Mouse (Mus musculus): ENCODE results near the gene Aqp6. TPM values are rescaled to one million over a fixed set of nuclear protein-coding genes. Genes with fewer than 3 reads are reported as not detected.

Aqp6 gene
- not detected in 2 replicates for polyA plus RNA-seq (2012; rRNA removed; ENCODE audit: low replicate concordance)

DNA sequence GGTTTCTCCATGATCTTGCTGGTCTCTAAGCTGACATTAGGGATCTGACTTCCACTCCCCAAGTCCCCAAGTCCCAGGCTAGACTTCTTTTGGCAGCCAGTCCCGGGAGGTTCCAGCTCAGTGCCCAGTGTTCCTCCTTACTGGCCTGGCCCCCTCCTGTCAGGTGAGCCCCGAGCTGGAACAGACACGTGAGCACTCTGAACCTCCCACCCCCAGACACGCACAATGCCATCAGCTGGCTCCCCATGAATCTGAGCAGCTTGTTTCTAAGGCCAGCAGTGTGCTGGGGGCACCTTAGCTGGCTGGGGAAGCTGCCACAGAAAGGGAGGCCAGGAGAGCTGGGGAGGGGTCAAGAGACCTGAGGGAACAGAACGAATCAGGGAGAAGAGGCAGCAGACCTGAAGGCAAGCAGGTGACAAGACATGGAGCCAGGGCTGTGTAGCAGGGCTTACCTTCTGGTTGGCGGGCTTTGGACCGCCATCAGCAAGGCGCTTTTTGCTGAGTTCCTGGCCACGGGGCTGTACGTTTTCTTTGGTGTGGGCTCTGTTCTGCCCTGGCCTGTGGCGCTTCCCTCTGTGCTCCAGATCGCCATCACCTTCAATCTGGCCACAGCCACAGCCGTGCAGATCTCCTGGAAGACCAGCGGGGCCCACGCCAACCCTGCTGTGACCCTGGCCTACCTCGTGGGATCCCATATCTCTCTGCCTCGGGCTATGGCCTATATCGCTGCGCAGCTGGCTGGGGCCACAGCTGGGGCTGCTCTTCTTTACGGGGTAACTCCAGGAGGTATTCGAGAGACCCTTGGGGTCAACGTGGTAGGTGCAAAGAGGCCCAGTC lies at the start of gene Aqp6:
Gene Aqp6 (plus strand): TSS at position 415 of the 837 bp plus-strand sequence.

DNA sequence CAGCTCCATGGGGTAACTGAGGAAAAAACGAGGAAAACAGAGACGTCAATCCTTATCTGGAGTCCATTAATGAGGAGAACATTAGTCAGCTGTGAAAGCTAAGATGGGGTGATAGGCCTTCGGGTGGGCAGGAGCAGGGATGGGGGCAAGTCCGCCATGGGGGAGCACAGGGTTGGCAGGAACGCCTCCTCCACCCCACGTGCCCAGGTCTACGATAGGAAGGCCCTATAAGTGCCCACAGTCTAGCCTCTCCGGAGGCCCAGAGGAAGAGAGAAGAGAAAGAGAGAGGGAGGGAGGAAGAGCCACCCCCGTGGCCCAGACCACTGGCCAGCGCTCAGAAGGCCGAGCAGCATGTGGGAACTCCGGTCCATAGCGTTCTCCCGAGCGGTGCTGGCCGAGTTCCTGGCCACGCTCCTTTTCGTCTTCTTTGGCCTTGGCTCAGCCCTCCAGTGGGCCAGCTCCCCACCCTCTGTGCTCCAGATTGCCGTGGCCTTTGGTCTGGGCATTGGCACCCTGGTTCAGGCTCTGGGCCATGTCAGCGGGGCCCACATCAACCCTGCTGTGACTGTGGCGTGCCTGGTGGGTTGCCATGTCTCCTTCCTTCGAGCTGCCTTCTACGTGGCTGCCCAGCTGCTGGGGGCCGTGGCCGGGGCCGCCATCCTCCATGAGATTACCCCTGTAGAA lies 22.3 kb upstream of the Aqp6 start, which contains the start of gene Aqp2:
Gene Aqp2 (plus strand): TSS at position 254 of the 684 bp plus-strand sequence.

DNA sequence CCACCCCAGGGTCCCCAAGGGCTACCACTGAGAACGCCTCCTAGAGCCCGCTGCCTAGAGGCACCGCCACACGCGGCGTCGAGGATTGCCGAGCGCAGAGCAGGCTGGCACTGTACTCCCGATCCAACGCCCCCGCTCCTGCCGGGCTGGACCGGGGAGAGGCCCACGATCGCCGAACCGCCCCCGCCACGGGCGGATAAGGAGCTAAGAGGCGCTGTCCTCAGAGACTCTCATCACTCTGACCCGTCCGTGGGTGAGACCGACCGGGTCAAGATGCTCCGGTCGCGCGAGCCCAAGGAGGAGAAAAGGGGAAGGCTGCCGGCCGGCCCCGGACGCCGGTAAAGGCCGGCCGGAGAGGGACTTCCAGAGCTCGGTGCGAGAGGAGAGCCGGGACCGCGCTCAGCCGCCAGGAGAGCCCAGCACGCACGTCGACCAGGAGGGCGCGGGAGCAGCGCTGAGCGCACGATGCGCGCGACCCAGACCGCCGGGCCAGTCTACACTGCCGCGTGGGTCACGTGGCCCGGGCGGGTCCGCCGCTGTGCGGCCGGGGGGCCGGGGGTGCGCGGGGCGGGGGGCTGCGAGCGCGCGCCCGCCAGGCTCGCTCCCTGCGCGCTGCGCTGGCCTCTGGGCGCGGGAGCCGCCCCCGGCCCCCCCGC lies 10.6 kb upstream of the Aqp6 start, which contains the start of gene Aqp5:
Gene Aqp5 (plus strand): TSS at position 354 of the 656 bp plus-strand sequence.

DNA sequence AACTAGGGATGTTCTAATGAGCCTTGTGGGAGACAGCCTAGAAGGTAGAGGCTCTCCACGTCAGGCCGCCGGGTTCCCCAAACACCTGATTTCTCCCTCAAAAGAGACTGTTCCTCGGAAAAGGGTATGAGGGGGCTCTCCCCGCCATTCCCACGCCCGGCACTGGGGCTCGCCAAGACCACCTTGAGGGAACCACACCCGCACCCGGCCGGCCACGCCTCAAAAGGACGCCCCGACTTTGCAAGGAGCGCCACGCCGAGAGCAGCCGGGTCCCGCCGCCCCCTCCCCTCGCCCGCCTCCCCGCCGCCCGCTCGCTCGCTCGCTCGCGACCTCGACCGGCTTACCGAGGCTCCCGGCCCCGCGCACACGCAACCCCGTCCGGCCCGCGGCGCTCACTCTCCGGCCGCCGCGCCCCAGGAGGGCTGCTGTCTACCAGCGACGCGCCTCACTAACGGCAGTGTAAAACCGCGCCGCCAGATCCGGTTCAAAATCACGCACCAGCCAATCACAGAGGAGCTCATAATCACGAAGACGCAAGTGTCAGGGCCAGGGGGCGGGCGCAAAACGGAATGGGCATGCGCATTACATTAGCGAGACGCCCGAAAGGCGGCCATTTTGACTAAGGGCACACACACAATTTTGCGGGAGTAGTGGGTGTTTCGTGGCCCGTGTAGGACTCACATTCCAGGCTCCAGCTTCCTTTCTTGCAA lies 50.1 kb downstream of the Aqp6 start, which contains the start of gene Racgap1:
Gene Racgap1 (minus strand): TSS at position 494 of the 710 bp plus-strand sequence.

Other genes with a start within 250 kb of the Aqp6 start
- 4.0 and 4.1 TPM in 2 replicates for gene Fmnl3, start 230.9 kb upstream of the Aqp6 start, polyA plus RNA-seq (2012; rRNA removed; ENCODE audit: low replicate concordance)
- gene Tmbim6, start 208.5 kb upstream of the Aqp6 start, polyA plus RNA-seq (2012; rRNA removed; ENCODE audit: low replicate concordance): 1,234 and 2,200 TPM in 2 replicates
- gene Nckap5l, start 143.7 kb upstream of the Aqp6 start, polyA plus RNA-seq (2012; rRNA removed; ENCODE audit: low replicate concordance): 2.8 and 4.9 TPM in 2 replicates
- 3.6 and 6.0 TPM in 2 replicates for gene Bcdin3d, start 126.7 kb upstream of the Aqp6 start, polyA plus RNA-seq (2012; rRNA removed; ENCODE audit: low replicate concordance)
- gene Faim2, start 73.2 kb upstream of the Aqp6 start, polyA plus RNA-seq (2012; rRNA removed; ENCODE audit: low replicate concordance): 0.84 and 1.6 TPM in 2 replicates
- 0.22 TPM in 1 of 2 replicates, not detected in the other for gene Aqp2, start 22.3 kb upstream of the Aqp6 start, polyA plus RNA-seq (2012; rRNA removed; ENCODE audit: low replicate concordance)
- 0.12 and 106 TPM in 2 replicates for gene Aqp5, start 10.6 kb upstream of the Aqp6 start, polyA plus RNA-seq (2012; rRNA removed; ENCODE audit: low replicate concordance)
- gene Racgap1, start 50.3 kb downstream of the Aqp6 start, polyA plus RNA-seq (2012; rRNA removed; ENCODE audit: low replicate concordance): 6.3 and 9.2 TPM in 2 replicates
- 0.64 and 0.94 TPM in 2 replicates for gene Asic1, start 69.0 kb downstream of the Aqp6 start, polyA plus RNA-seq (2012; rRNA removed; ENCODE audit: low replicate concordance)
- gene Smarcd1, start 100.7 kb downstream of the Aqp6 start, polyA plus RNA-seq (2012; rRNA removed; ENCODE audit: low replicate concordance): 23.8 and 25.5 TPM in 2 replicates
- gene Gm17349, start 104.1 kb downstream of the Aqp6 start, polyA plus RNA-seq (2012; rRNA removed; ENCODE audit: low replicate concordance): 10.4 and 13.9 TPM in 2 replicates
- 405 and 543 TPM in 2 replicates for gene Gpd1, start 116.1 kb downstream of the Aqp6 start, polyA plus RNA-seq (2012; rRNA removed; ENCODE audit: low replicate concordance)
- gene Cox14, start 124.2 kb downstream of the Aqp6 start, polyA plus RNA-seq (2012; rRNA removed; ENCODE audit: low replicate concordance): 343 and 465 TPM in 2 replicates
- gene Cers5, start 171.5 kb downstream of the Aqp6 start, polyA plus RNA-seq (2012; rRNA removed; ENCODE audit: low replicate concordance): 4.2 and 4.4 TPM in 2 replicates